Mouse (Mus musculus): Measurements from ENCODE around the gene Tgfb3. TPM values are rescaled to one million over a fixed set of nuclear protein-coding genes. Genes with fewer than 3 reads are reported as not detected.

Tgfb3 gene
- total and polyA plus RNA-seq, 3 experiments: 0.42 to 0.96 TPM; not detected in 1

DNA sequence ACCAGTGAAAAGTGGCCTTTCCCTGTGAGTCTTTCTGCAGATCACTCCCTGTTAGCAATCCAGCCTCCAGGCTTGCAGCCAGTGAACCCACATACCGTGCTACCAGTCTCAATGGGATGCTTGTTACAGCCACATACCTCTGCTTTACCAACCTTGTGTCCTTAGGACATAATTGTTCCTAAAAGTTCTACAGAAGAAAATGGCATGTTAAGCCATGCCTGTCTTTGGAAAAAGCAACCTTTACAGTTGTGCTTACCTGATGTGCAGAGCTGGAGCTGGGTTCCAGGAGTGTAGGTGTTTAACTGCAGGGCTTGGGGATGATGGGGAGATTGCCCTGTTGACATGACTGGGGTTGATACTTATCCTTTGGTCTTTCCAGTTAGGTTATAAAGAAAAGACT, 51.1 kb downstream of the Tgfb3 start:
- Histone ChIP-seq H3K4me3 (ENCODE audit: control insufficient read depth in 1 of 2, insufficient read depth in 1 of 2, low read depth in 2 of 2, low read length in 2 of 2) (no peak overlapping the region), H3K27me3 (ENCODE audit: control insufficient read depth in 1 of 2, insufficient read depth in 2 of 2, low read length in 2 of 2) (no peaks in the 10 kb centered on the region), H3K27ac (ENCODE audit: control insufficient read depth, low read depth, low read length) (no peak overlapping the region), H3K9me3 (replicated peaks; ENCODE audit: insufficient read depth, low read length) (no peaks in the 10 kb centered on the region), H3K79me2 (ENCODE audit: control insufficient read depth, insufficient read depth, low read length, poor library complexity) (no peaks in the 10 kb centered on the region), H3K9ac (ENCODE audit: control insufficient read depth, low read depth, low read length, poor library complexity, severe bottlenecking) (no peak overlapping the region), H3K36me3 (ENCODE audit: control insufficient read depth in 1 of 2, insufficient read depth in 2 of 2, low read length in 2 of 2) (peaks cover 0 to 16% of the 10 kb centered on the region in 2 experiments; a peak in 2 of 4 replicates), H3K4me1 (ENCODE audit: control insufficient read depth in 1 of 2, insufficient read depth in 2 of 2, low read length in 2 of 2) (peaks cover 10 to 18% of the 10 kb centered on the region in 2 experiments)
- TF ChIP-seq HCFC1 (IDR thresholded peaks at IDR 0.05; ENCODE audit: low read depth, low read length): no peak
- no peak for DNase-seq (ENCODE audit: low read depth, low spot score)

DNA sequence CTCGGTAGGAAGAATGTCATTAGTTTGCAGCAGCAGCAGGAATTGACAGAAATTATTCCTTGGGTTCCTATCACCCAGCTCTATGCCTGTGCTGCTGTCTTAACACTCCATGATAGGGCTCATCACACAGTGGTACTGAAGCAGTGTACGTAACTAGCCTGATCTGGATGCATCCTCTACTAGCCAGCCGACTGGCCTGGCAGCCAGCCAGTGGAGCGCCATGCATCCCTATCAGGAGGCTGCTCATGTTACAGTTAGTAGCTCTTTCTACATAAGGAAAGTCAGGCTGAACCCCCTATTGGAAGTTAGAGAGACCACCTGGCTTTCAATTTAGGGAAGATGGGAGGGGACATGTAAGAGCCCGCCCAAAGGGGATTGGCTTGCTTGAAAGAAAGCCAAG, 51.8 kb downstream of the Tgfb3 start:
- no peak for TF ChIP-seq CTCF (IDR thresholded peaks at IDR 0.05 in 2 of 3, conservative IDR thresholded peaks at IDR 0.05 in 1 of 3; ENCODE audit: control insufficient read depth in 1 of 3, insufficient read depth in 1 of 3, low read depth in 2 of 3, low read length in 3 of 3, poor library complexity in 1 of 3, severe bottlenecking in 1 of 3)
- no peak for TF ChIP-seq GABPA (IDR thresholded peaks at IDR 0.05; ENCODE audit: low read depth, low read length)
- TF ChIP-seq SMC3 (IDR thresholded peaks at IDR 0.05; ENCODE audit: low read depth, low read length): no peak
- no peak for TF ChIP-seq NELFE (IDR thresholded peaks at IDR 0.05; ENCODE audit: low read depth, low read length)
- no peak for TF ChIP-seq MAX (IDR thresholded peaks at IDR 0.05; ENCODE audit: low read length)
- TF ChIP-seq RCOR1 (IDR thresholded peaks at IDR 0.05; ENCODE audit: low read depth, low read length): no peak
- TF ChIP-seq CHD2 (IDR thresholded peaks at IDR 0.05; ENCODE audit: low read length): no peak
- Histone ChIP-seq H3K36me3 (ENCODE audit: control insufficient read depth in 1 of 2, insufficient read depth in 2 of 2, low read length in 2 of 2) (peaks cover 0 to 16% of the 10 kb centered on the region in 2 experiments; a peak in 2 of 4 replicates), H3K27ac (ENCODE audit: control insufficient read depth, low read depth, low read length) (no peak overlapping the region), H3K9ac (ENCODE audit: control insufficient read depth, low read depth, low read length, poor library complexity, severe bottlenecking) (no peak overlapping the region), H3K79me2 (ENCODE audit: control insufficient read depth, insufficient read depth, low read length, poor library complexity) (no peaks in the 10 kb centered on the region), H3K27me3 (ENCODE audit: control insufficient read depth in 1 of 2, insufficient read depth in 2 of 2, low read length in 2 of 2) (no peaks in the 10 kb centered on the region), H3K4me1 (ENCODE audit: control insufficient read depth in 1 of 2, insufficient read depth in 2 of 2, low read length in 2 of 2) (peaks cover 10 to 18% of the 10 kb centered on the region in 2 experiments), H3K4me3 (ENCODE audit: control insufficient read depth in 1 of 2, insufficient read depth in 1 of 2, low read depth in 2 of 2, low read length in 2 of 2) (no peak overlapping the region), H3K9me3 (replicated peaks; ENCODE audit: insufficient read depth, low read length) (no peaks in the 10 kb centered on the region)
- DNase-seq (ENCODE audit: low read depth, low spot score): peak; percentile 64

DNA sequence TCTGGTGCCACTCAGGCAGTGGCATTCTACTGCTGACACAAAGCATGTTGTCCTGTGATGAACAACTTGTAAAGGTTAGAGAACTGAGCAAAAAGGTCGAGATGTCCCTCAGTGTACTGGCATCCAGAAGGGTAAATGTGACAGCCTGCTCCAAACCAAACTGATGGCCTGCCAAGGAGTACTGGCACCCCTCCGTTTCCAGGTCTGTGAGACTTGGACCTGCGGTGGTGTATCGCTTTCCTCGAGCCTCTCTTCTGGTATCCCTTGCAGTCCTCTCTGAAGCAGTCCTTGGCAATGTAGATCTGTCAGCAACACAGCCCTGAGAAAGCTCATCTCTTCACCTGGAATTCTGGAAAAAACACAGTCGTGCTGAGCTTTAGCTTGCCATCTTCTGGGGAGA, 53.4 kb downstream of the Tgfb3 start:
- H3K9ac ChIP-seq (ENCODE audit: control insufficient read depth, low read depth, low read length, poor library complexity, severe bottlenecking): no peak overlapping the region
- no peak for DNase-seq (ENCODE audit: low read depth, low spot score)
- H3K4me3 ChIP-seq (ENCODE audit: control insufficient read depth in 1 of 2, insufficient read depth in 1 of 2, low read depth in 2 of 2, low read length in 2 of 2): no peak overlapping the region
- H3K9me3 ChIP-seq (replicated peaks; ENCODE audit: insufficient read depth, low read length): no peaks in the 10 kb centered on the region
- H3K27ac ChIP-seq (ENCODE audit: control insufficient read depth, low read depth, low read length): no peak overlapping the region
- TF ChIP-seq RCOR1 (IDR thresholded peaks at IDR 0.05; ENCODE audit: low read depth, low read length): no peak
- TF ChIP-seq ZMIZ1 (IDR thresholded peaks at IDR 0.05; ENCODE audit: low read depth, low read length): no peak
- TF ChIP-seq GATA1 (IDR thresholded peaks at IDR 0.05; ENCODE audit: low read depth, low read length): no peak
- H3K27me3 ChIP-seq (ENCODE audit: control insufficient read depth in 1 of 2, insufficient read depth in 2 of 2, low read length in 2 of 2): no peaks in the 10 kb centered on the region
- no peaks in the 10 kb centered on the region for H3K79me2 ChIP-seq (ENCODE audit: control insufficient read depth, insufficient read depth, low read length, poor library complexity)
- peaks cover 3 to 11% of the 10 kb centered on the region in 2 experiments; a peak in 3 of 4 replicates for H3K4me1 ChIP-seq (ENCODE audit: control insufficient read depth in 1 of 2, insufficient read depth in 2 of 2, low read length in 2 of 2)
- peaks cover 0 to 8% of the 10 kb centered on the region in 2 experiments; a peak in 2 of 4 replicates for H3K36me3 ChIP-seq (ENCODE audit: control insufficient read depth in 1 of 2, insufficient read depth in 2 of 2, low read length in 2 of 2)

Data from MEL (cell line).